Mouse (Mus musculus): ENCODE data around the gene Zfhx3. TPM values are rescaled to one million over a fixed set of nuclear protein-coding genes. Genes with fewer than 3 reads are reported as not detected.

Zfhx3 gene
- total and polyA plus RNA-seq, 3 experiments, result 0.23 to 2.5 TPM; not detected in 1

- H3K27ac ChIP-seq (ENCODE audit: control insufficient read depth, low read depth, low read length), result no peak overlapping the region
- no peaks in the 10 kb centered on the region for H3K36me3 ChIP-seq (ENCODE audit: control insufficient read depth in 1 of 2, insufficient read depth in 2 of 2, low read length in 2 of 2)
- no peak overlapping the region for H3K4me3 ChIP-seq (ENCODE audit: control insufficient read depth in 1 of 2, insufficient read depth in 1 of 2, low read depth in 2 of 2, low read length in 2 of 2)
- no peaks in the 10 kb centered on the region for H3K79me2 ChIP-seq (ENCODE audit: control insufficient read depth, insufficient read depth, low read length, poor library complexity)
- no peak for TF ChIP-seq GABPA (IDR thresholded peaks at IDR 0.05; ENCODE audit: low read depth, low read length)
- TF ChIP-seq ZKSCAN1 (IDR thresholded peaks at IDR 0.05; ENCODE audit: low read depth, low read length), result no peak
- TF ChIP-seq RAD21 (IDR thresholded peaks at IDR 0.05; ENCODE audit: low read depth, low read length), result no peak
- no peak for TF ChIP-seq MAX (IDR thresholded peaks at IDR 0.05; ENCODE audit: low read length)
- TF ChIP-seq TBP (IDR thresholded peaks at IDR 0.05; ENCODE audit: low read depth, low read length), result no peak
- no peak for TF ChIP-seq MYB (IDR thresholded peaks at IDR 0.05; ENCODE audit: low read depth, low read length)
- no peak for TF ChIP-seq MAZ (IDR thresholded peaks at IDR 0.05; ENCODE audit: low read depth, low read length)
- TF ChIP-seq MXI1 (IDR thresholded peaks at IDR 0.05; ENCODE audit: low read depth, low read length), result no peak
- TF ChIP-seq USF1 (IDR thresholded peaks at IDR 0.05; ENCODE audit: low read depth, low read length), result no peak
- no peak for TF ChIP-seq POLR2A (IDR thresholded peaks at IDR 0.05; ENCODE audit: control insufficient read depth in 1 of 2, insufficient read depth in 1 of 2, low read depth in 1 of 2, low read length in 2 of 2, poor library complexity in 1 of 2)
- TF ChIP-seq NRF1 (IDR thresholded peaks at IDR 0.05; ENCODE audit: insufficient read depth, low read depth, low read length, poor library complexity, severe bottlenecking), result no peak
- no peak for TF ChIP-seq RCOR1 (IDR thresholded peaks at IDR 0.05; ENCODE audit: low read depth, low read length)
- no peak for TF ChIP-seq GATA1 (IDR thresholded peaks at IDR 0.05; ENCODE audit: low read depth, low read length)
- no peak for TF ChIP-seq ETS1 (IDR thresholded peaks at IDR 0.05; ENCODE audit: low read depth, low read length)
- no peak for TF ChIP-seq ZMIZ1 (IDR thresholded peaks at IDR 0.05; ENCODE audit: low read depth, low read length)
- no peak for TF ChIP-seq JUND (IDR thresholded peaks at IDR 0.05; ENCODE audit: low read depth, low read length)
- TF ChIP-seq UBTF (IDR thresholded peaks at IDR 0.05; ENCODE audit: borderline replicate concordance, insufficient read depth, low read depth, low read length), result no peak
- DNase-seq (ENCODE audit: low read depth, low spot score), result no peak
- H3K27me3 ChIP-seq (ENCODE audit: control insufficient read depth in 1 of 2, insufficient read depth in 2 of 2, low read length in 2 of 2), result peaks cover 14% of the 10 kb centered on the region in 2 experiments
- H3K9me3 ChIP-seq (replicated peaks; ENCODE audit: insufficient read depth, low read length), result no peaks in the 10 kb centered on the region
- H3K9ac ChIP-seq (ENCODE audit: control insufficient read depth, low read depth, low read length, poor library complexity, severe bottlenecking), result no peak overlapping the region
- H3K4me1 ChIP-seq (ENCODE audit: control insufficient read depth in 1 of 2, insufficient read depth in 2 of 2, low read length in 2 of 2), result no peaks in the 10 kb centered on the region; a peak in 1 of 4 replicates
Measured at GRCm38 (mm10) chr8:108710607-108711489, 768.4 kb downstream of the Zfhx3 start.

- H3K36me3 ChIP-seq (ENCODE audit: control insufficient read depth in 1 of 2, insufficient read depth in 2 of 2, low read length in 2 of 2), result no peaks in the 10 kb centered on the region
- no peak overlapping the region for H3K4me3 ChIP-seq (ENCODE audit: control insufficient read depth in 1 of 2, insufficient read depth in 1 of 2, low read depth in 2 of 2, low read length in 2 of 2)
- H3K4me1 ChIP-seq (ENCODE audit: control insufficient read depth in 1 of 2, insufficient read depth in 2 of 2, low read length in 2 of 2), result no peaks in the 10 kb centered on the region; a peak in 1 of 4 replicates
- no peak for DNase-seq (ENCODE audit: low read depth, low spot score)
- TF ChIP-seq CHD2 (IDR thresholded peaks at IDR 0.05; ENCODE audit: low read length) (no peak), SMC3 (IDR thresholded peaks at IDR 0.05; ENCODE audit: low read depth, low read length) (no peak), HCFC1 (IDR thresholded peaks at IDR 0.05; ENCODE audit: low read depth, low read length) (no peak), JUND (IDR thresholded peaks at IDR 0.05; ENCODE audit: low read depth, low read length) (no peak)
- H3K27me3 ChIP-seq (ENCODE audit: control insufficient read depth in 1 of 2, insufficient read depth in 2 of 2, low read length in 2 of 2), result peaks cover 13 to 14% of the 10 kb centered on the region in 2 experiments
- no peaks in the 10 kb centered on the region for H3K9me3 ChIP-seq (replicated peaks; ENCODE audit: insufficient read depth, low read length)
- H3K9ac ChIP-seq (ENCODE audit: control insufficient read depth, low read depth, low read length, poor library complexity, severe bottlenecking), result no peak overlapping the region
- H3K79me2 ChIP-seq (ENCODE audit: control insufficient read depth, insufficient read depth, low read length, poor library complexity), result no peaks in the 10 kb centered on the region
- H3K27ac ChIP-seq (ENCODE audit: control insufficient read depth, low read depth, low read length), result no peak overlapping the region
Measured at GRCm38 (mm10) chr8:108711490-108711793, 769.0 kb downstream of the Zfhx3 start.

Measured in MEL (cell line).